Mouse (Mus musculus): ENCODE data around the gene Ctla2b. TPM values are rescaled to one million over a fixed set of nuclear protein-coding genes. Genes with fewer than 3 reads are reported as not detected.

Ctla2b gene
- 1 to 10 TPM; 7.8 to 9.0 TPM for total RNA-seq (2023)

GRCm38 (mm10) chr13:60897328-60897727 lies at the start of gene Ctla2b:
Ctla2b (minus strand) TSS chr13:60897447.

GRCm38 (mm10) chr13:60941884-60942283 lies 44.6 kb upstream of the Ctla2b start, which contains the start of gene Tpbpa:
Tpbpa (minus strand) TSS chr13:60941984.

GRCm38 (mm10) chr13:60936500-60936901 lies 39.3 kb upstream of the Ctla2b start, which contains the start of the genes Gm49391 and Ctla2a:
Gm49391 (minus strand) TSS chr13:60936571.
Ctla2a (minus strand) TSS chr13:60936625.

GRCm38 (mm10) chr13:60935490-60935889 lies 38.2 kb upstream of the Ctla2b start, which contains the start of gene Gm49393:
Gm49393 (minus strand) TSS chr13:60935590.

GRCm38 (mm10) chr13:60904780-60905179 lies 7.5 kb upstream of the Ctla2b start, which contains the start of gene Tpbpb:
Tpbpb (minus strand) TSS chr13:60904880.

GRCm38 (mm10) chr13:60896794-60897193 lies 453 bp downstream of the Ctla2b start, which contains the start of gene Gm49392:
Gm49392 (minus strand) TSS chr13:60896894.

GRCm38 (mm10) chr13:60864281-60864680 lies 33.0 kb downstream of the Ctla2b start, which contains the start of gene 4930486L24Rik:
4930486L24Rik (minus strand) TSS chr13:60864475.

Other genes with a start within 250 kb of the Ctla2b start
- not detected for gene BC051665, start 111.1 kb downstream of the Ctla2b start, total RNA-seq (2023)
- gene Ctsll3, start 94.6 kb downstream of the Ctla2b start, total RNA-seq (2023), result not detected
- gene 4930486L24Rik, start 33.0 kb downstream of the Ctla2b start, total RNA-seq (2023), result 1 to 10 TPM; 4.9 to 5.2 TPM
- gene Gm49392, start 553 bp downstream of the Ctla2b start, total RNA-seq (2023), result under 1 TPM in 1 of 2 experiments, not detected in 1; 0.47 TPM
- gene Tpbpb, start 7.4 kb upstream of the Ctla2b start, total RNA-seq (2023), result not detected
- gene Gm49393, start 38.1 kb upstream of the Ctla2b start, total RNA-seq (2023), result not detected
- not detected for gene Gm49391, start 39.1 kb upstream of the Ctla2b start, total RNA-seq (2023)
- 10 to 100 TPM; 21.8 to 24.4 TPM for gene Ctla2a, start 39.2 kb upstream of the Ctla2b start, total RNA-seq (2023)
- not detected for gene Tpbpa, start 44.5 kb upstream of the Ctla2b start, total RNA-seq (2023)
- gene Ctsj, start 108.5 kb upstream of the Ctla2b start, total RNA-seq (2023), result not detected
- gene Ctsq, start 143.2 kb upstream of the Ctla2b start, total RNA-seq (2023), result not detected

Data from T-cell, adult 66 days (primary cell).